Mouse (Mus musculus): ENCODE measurements around the gene Spo11. TPM values are rescaled to one million over a fixed set of nuclear protein-coding genes. Genes with fewer than 3 reads are reported as not detected.

Spo11 gene
- polyA plus RNA-seq, 1 experiment from 2014 or later, result 0.13 TPM

GRCm38 (mm10) chr2:172990161-172990560, 12.7 kb downstream of the Spo11 start:
- Histone ChIP-seq H3K27me3 (no peaks in the 10 kb centered on the region), H3K9me3 (replicated peaks) (no peaks in the 10 kb centered on the region), H3K9ac (no peak overlapping the region), H3K27ac (no peak overlapping the region), H3K4me1 (no peaks in the 10 kb centered on the region), H3K4me3 (no peak overlapping the region), H3K36me3 (ENCODE audit: poor library complexity, severe bottlenecking) (no peaks in the 10 kb centered on the region), H3K4me2 (no peak overlapping the region)
- 82% methylated on average over 6 of the region's 6 CpGs for WGBS
- no peak for ATAC-seq

GRCm38 (mm10) chr2:172996207-172996606, 18.7 kb downstream of the Spo11 start:
- Histone ChIP-seq H3K9ac (no peak overlapping the region), H3K9me3 (replicated peaks) (no peaks in the 10 kb centered on the region), H3K4me1 (peaks cover 7% of the 10 kb centered on the region), H3K27me3 (peaks cover 8% of the 10 kb centered on the region; the same call in 1 of the 2 replicates), H3K36me3 (ENCODE audit: poor library complexity, severe bottlenecking) (no peaks in the 10 kb centered on the region), H3K4me3 (no peak overlapping the region), H3K4me2 (no peak overlapping the region), H3K27ac (no peak overlapping the region)
- ATAC-seq, result no peak
- 14% methylated on average over 4 of the region's 4 CpGs for WGBS

DNA sequence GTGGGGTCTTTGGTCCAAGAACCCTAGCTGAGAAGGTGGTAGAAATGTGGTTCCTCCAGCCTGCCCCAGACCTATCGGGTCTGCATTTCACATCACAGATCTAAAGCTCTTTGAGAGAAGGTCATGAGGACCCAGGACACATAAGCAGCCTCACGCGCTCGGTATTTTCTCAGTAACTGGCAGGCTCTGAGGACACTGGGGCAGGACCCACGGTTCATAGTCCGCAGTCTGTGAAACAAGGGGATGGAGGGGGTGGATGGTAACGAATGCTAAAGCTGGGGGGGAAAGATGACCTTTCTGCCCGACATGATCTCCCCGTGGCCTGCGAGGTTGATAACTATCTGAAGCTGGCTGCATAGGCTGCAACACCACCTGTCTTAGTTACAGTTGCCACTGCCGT, 20.2 kb downstream of the Spo11 start:
- H3K36me3 ChIP-seq (ENCODE audit: poor library complexity, severe bottlenecking), result peaks cover 4% of the 10 kb centered on the region
- H3K9ac ChIP-seq, result no peak overlapping the region
- no peak for ATAC-seq
- H3K9me3 ChIP-seq (replicated peaks), result no peaks in the 10 kb centered on the region
- H3K4me3 ChIP-seq, result no peak overlapping the region
- H3K27me3 ChIP-seq, result peaks cover 8% of the 10 kb centered on the region; the same call in 1 of the 2 replicates
- no peak overlapping the region for H3K4me2 ChIP-seq
- H3K27ac ChIP-seq, result no peak overlapping the region
- H3K4me1 ChIP-seq, result peaks cover 17% of the 10 kb centered on the region
- 69% methylated on average over 11 of the region's 11 CpGs for WGBS

- H3K27me3 ChIP-seq, result peaks cover 8% of the 10 kb centered on the region; the same call in 1 of the 2 replicates
- no peaks in the 10 kb centered on the region for H3K9me3 ChIP-seq (replicated peaks)
- no peak overlapping the region for H3K4me2 ChIP-seq
- no peak for ATAC-seq
- peaks cover 11% of the 10 kb centered on the region for H3K36me3 ChIP-seq (ENCODE audit: poor library complexity, severe bottlenecking)
- no peak overlapping the region for H3K27ac ChIP-seq
- H3K9ac ChIP-seq, result no peak overlapping the region
- H3K4me1 ChIP-seq, result peaks cover 17% of the 10 kb centered on the region
- no peak overlapping the region for H3K4me3 ChIP-seq
- 71% methylated on average over 7 of the region's 7 CpGs for WGBS
Observed at GRCm38 (mm10) chr2:172998478-172998877, 21.0 kb downstream of the Spo11 start.

DNA sequence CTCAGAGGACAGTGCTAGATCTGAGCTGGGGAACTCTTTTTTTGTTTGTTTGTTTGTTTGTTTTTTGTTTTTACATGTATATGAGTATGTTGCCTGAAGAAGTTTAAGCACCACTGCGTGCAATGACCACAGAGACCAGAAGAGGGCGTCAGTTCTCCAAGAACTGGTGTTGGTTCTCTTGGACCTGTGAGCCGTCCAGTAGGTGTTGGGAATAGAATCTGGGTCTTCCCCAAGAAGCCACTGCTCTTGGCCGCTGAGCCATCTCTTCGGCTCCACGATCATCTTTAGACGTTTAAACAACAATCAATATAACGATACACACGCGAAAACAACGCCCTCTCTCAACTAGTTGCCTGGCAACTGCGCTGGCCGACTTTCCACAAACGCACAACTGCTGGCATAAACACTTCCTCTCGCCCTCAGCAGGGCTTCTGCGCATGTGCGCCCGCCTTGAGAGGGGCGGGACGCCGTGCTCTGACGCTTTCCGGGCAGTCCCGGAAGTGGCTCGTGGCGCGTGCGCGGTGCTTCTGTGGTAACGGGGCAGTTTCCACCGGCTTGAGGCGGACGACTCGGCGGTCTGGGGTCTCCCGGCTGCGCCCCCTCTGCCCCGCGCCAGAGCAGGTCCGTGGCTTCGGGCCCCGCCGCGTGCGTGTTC, 22.3 kb downstream of the Spo11 start, which contains the start of gene Rae1:
TSS of gene Rae1 (plus strand) at position 488 of the 655 bp plus-strand sequence.
- Histone ChIP-seq H3K4me1 (peaks cover 17% of the 10 kb centered on the region), H3K9me3 (replicated peaks) (no peaks in the 10 kb centered on the region), H3K27ac (peak within 1 kb of the TSS; percentile 87), H3K4me3 (peak within 1 kb of the TSS; percentile 88), H3K27me3 (peaks cover 8% of the 10 kb centered on the region; the same call in 1 of the 2 replicates), H3K4me2 (peak within 1 kb of the TSS; percentile 94), H3K36me3 (ENCODE audit: poor library complexity, severe bottlenecking) (peaks cover 24% of the 10 kb centered on the region), H3K9ac (peak within 1 kb of the TSS; percentile 84)
- under 1% methylated on average over 45 of the region's 45 CpGs for WGBS
- ATAC-seq, result peak; percentile 97

GRCm38 (mm10) chr2:173000285-173000652, 22.8 kb downstream of the Spo11 start:
- under 1% methylated on average over 34 of the region's 42 CpGs for WGBS
- Histone ChIP-seq H3K9me3 (replicated peaks) (no peaks in the 10 kb centered on the region), H3K36me3 (ENCODE audit: poor library complexity, severe bottlenecking) (peaks cover 29% of the 10 kb centered on the region), H3K4me2 (peak overlapping the region; percentile 94), H3K27ac (peak overlapping the region; percentile 87), H3K9ac (peak overlapping the region; percentile 84), H3K27me3 (peaks cover 8% of the 10 kb centered on the region; the same call in 1 of the 2 replicates), H3K4me3 (peak overlapping the region; percentile 88), H3K4me1 (peaks cover 17% of the 10 kb centered on the region)
- ATAC-seq, result peak; percentile 85

- Histone ChIP-seq H3K4me3 (peak overlapping the region; percentile 88), H3K4me1 (peaks cover 17% of the 10 kb centered on the region), H3K9me3 (replicated peaks) (no peaks in the 10 kb centered on the region), H3K36me3 (ENCODE audit: poor library complexity, severe bottlenecking) (peaks cover 35% of the 10 kb centered on the region), H3K27ac (peak overlapping the region; percentile 87), H3K4me2 (peak overlapping the region; percentile 94), H3K27me3 (peaks cover 8% of the 10 kb centered on the region; the same call in 1 of the 2 replicates), H3K9ac (peak overlapping the region; percentile 84)
- 26% methylated on average over 8 of the region's 8 CpGs for WGBS
- ATAC-seq, result peak; percentile 22; the same call in 1 of the 2 replicates
Observed at GRCm38 (mm10) chr2:173000921-173001320, 23.4 kb downstream of the Spo11 start.

- no peak for ATAC-seq
- no peak overlapping the region for H3K27ac ChIP-seq
- peaks cover 17% of the 10 kb centered on the region for H3K4me1 ChIP-seq
- H3K4me3 ChIP-seq, result no peak overlapping the region
- no peaks in the 10 kb centered on the region for H3K9me3 ChIP-seq (replicated peaks)
- no peak overlapping the region for H3K4me2 ChIP-seq
- no peak overlapping the region for H3K9ac ChIP-seq
- H3K36me3 ChIP-seq (ENCODE audit: poor library complexity, severe bottlenecking), result peaks cover 63% of the 10 kb centered on the region
- no peaks in the 10 kb centered on the region for H3K27me3 ChIP-seq
- 93% methylated on average over 8 of the region's 8 CpGs for WGBS
Observed at GRCm38 (mm10) chr2:173003737-173004136, 26.2 kb downstream of the Spo11 start.

GRCm38 (mm10) chr2:173010220-173010717, 32.8 kb downstream of the Spo11 start:
- Histone ChIP-seq H3K9me3 (replicated peaks) (no peaks in the 10 kb centered on the region), H3K9ac (no peak overlapping the region), H3K27me3 (no peaks in the 10 kb centered on the region), H3K4me3 (no peak overlapping the region), H3K27ac (no peak overlapping the region), H3K4me1 (no peaks in the 10 kb centered on the region), H3K4me2 (no peak overlapping the region), H3K36me3 (ENCODE audit: poor library complexity, severe bottlenecking) (peaks cover 99% of the 10 kb centered on the region)
- ATAC-seq, result no peak
- 86% methylated on average over 3 of the region's 3 CpGs for WGBS

- no peak for ATAC-seq
- Histone ChIP-seq H3K4me1 (no peaks in the 10 kb centered on the region), H3K27ac (no peak overlapping the region), H3K4me2 (no peak overlapping the region), H3K9ac (no peak overlapping the region), H3K4me3 (no peak overlapping the region), H3K9me3 (replicated peaks) (no peaks in the 10 kb centered on the region), H3K27me3 (no peaks in the 10 kb centered on the region), H3K36me3 (ENCODE audit: poor library complexity, severe bottlenecking) (peaks cover 100% of the 10 kb centered on the region)
- WGBS, result 95% methylated on average over 8 of the region's 8 CpGs
Observed at GRCm38 (mm10) chr2:173011440-173011839, 33.9 kb downstream of the Spo11 start.

- H3K27me3 ChIP-seq, result peaks cover 11% of the 10 kb centered on the region; the same call in 1 of the 2 replicates
- H3K4me3 ChIP-seq, result no peak overlapping the region
- H3K9me3 ChIP-seq (replicated peaks), result no peaks in the 10 kb centered on the region
- no peak for ATAC-seq
- H3K4me2 ChIP-seq, result no peak overlapping the region
- peaks cover 7% of the 10 kb centered on the region for H3K4me1 ChIP-seq
- 85% methylated on average over 7 of the region's 7 CpGs for WGBS
- H3K36me3 ChIP-seq (ENCODE audit: poor library complexity, severe bottlenecking), result peaks cover 68% of the 10 kb centered on the region
- no peak overlapping the region for H3K27ac ChIP-seq
- H3K9ac ChIP-seq, result no peak overlapping the region
Observed at GRCm38 (mm10) chr2:173014741-173015287, 37.3 kb downstream of the Spo11 start.

DNA sequence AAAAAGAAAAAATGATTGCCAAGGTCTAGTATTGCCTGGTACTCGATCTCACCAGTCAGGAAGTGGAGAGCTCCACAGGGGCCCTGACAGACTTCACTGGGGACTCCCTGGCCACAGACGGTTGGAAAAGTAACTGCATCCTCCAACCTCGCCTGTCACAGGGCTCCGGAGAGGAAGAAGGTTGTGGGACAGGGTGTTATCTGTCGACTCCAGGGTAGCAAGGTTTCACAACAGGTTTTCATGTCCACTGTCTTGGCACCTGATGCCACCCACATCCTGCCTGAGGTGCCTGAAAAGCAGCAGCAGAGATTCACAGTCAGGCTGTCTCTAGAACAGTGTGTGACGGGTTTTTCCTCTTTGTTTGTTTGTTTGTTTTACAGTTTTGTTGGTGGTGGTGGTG, 40.4 kb downstream of the Spo11 start:
- Histone ChIP-seq H3K27ac (no peak overlapping the region), H3K36me3 (ENCODE audit: poor library complexity, severe bottlenecking) (peaks cover 36% of the 10 kb centered on the region), H3K4me3 (no peak overlapping the region), H3K4me2 (no peak overlapping the region), H3K27me3 (peaks cover 23% of the 10 kb centered on the region), H3K9me3 (replicated peaks) (no peaks in the 10 kb centered on the region), H3K4me1 (peaks cover 21% of the 10 kb centered on the region), H3K9ac (no peak overlapping the region)
- WGBS, result 55% methylated on average over 6 of the region's 6 CpGs
- no peak for ATAC-seq

All from forebrain, embryonic 13.5 days (tissue).